Mouse (Mus musculus) liver, postnatal 0 days (tissue): ENCODE data around the gene Gm14151.

Experiments
- CTCF ChIP-seq: sonication (generic); IDR thresholded peaks from 2 replicates; pipeline ENCODE4 v1.5.1; 2016; ENCODE audit warnings: antibody characterized with exemption, low read depth
- EP300 ChIP-seq: IDR thresholded peaks from 2 replicates; pipeline ENCODE4 v1.6.1; 2016; ENCODE audit warnings: antibody characterized with exemption, low read depth, mild to moderate bottlenecking

DNA sequence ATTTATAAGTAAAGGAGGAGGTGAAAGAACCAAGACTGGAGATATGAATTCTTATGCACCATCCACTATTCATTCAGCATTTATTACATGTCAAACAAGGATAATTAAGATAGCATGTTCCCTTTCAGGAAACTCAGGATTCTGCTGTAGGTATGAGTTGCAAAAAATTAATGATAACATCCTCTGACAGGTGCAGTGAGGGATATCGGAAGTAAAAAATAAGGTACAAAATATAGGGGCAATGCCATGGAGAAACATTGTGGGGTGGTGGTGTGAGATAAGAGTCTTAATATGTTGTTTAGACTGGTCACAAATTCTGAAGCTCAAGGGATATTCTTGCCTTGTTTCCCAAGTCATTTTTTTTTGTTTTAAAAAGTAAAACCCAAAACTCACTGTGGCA is 54.9 kb downstream of the Gm14151 start:
- no peak for TF ChIP-seq CTCF
- TF ChIP-seq EP300: peak; percentile 92
